ENCODE assay signal across 15 mouse cellular contexts in the genomic region with DNA sequence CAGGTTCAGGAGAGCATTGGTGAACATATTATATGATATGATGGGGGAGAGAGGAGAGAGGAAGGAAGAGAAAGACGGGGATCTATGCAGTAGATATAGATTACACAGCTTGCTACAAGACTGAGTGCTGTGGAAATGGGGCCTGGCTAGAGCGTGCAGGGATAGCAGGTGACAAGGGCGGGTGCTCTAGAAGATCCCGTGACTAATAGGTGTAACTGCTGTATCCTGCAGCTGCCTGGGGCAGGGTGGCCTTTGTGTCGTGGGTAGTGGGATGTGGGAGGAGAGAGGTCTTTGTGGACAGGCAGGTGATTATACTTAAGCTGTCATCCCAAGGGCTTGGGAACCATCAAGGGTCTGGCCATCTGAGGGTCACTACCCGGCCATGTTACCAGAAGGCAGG. TPM values are rescaled to one million over a fixed set of nuclear protein-coding genes. Genes with fewer than 3 reads are reported as not detected.
DNase-seq lines count a peak whose midpoint lies in the region; ATAC-seq and TF ChIP-seq lines count a peak whose summit lies in the region.
"Had no signal": no experiment of that assay in that cellular context is flagged by ENCODE, and none has a peak within 500 bp of the region (broad histone marks: within the 10 kb centered on the region; RNA-seq: fewer than 3 reads in every experiment).

No protein-coding gene starts in this region.

- no peak overlapping the region for H3K4me3 ChIP-seq in embryonic facial prominence, embryonic 13.5 days
- H3K4me3 ChIP-seq in embryonic facial prominence, embryonic 10.5 days, result no peak overlapping the region
- H3K4me3 ChIP-seq in heart, postnatal 0 days (ENCODE audit: low read depth, low read length), result no peak overlapping the region
- H3K4me3 ChIP-seq in CH12.LX (replicated peaks in 1 of 3; ENCODE audit: low read depth in 2 of 3, low read length in 2 of 3, poor library complexity in 1 of 3) (no peak overlapping the region), macrophage (ENCODE audit: inconsistent target) (no peak overlapping the region)
- H3K4me3 ChIP-seq: layer of hippocampus, adult 2 months; neural tube, embryonic 12.5 days had no signal

- TF ChIP-seq RAD21 in CH12.LX (IDR thresholded peaks at IDR 0.05; ENCODE audit: low read depth, low read length), result no peak

- no peak for DNase-seq in embryonic facial prominence, embryonic 10.5 days (ENCODE audit: low spot score)
- DNase-seq in heart, postnatal 0 days (ENCODE audit: low spot score), result no peak
- no peak for DNase-seq in heart, postnatal 14 days
- DNase-seq in CH12.LX (ENCODE audit: extremely low read depth), result no peak
- DNase-seq in left cerebral cortex, postnatal 4 days, result no peak
- no peak for DNase-seq in left cerebral cortex, adult 11 months (ENCODE audit: low spot score)
- DNase-seq: forebrain, postnatal 0 days; right cerebral cortex, postnatal 4 days had no signal

- TF ChIP-seq EP300 in heart, postnatal 0 days (IDR thresholded peaks at IDR 0.05; ENCODE audit: low read depth), result no peak
- no peak for TF ChIP-seq EP300 in CH12.LX (IDR thresholded peaks at IDR 0.05; ENCODE audit: low read length)

- TF ChIP-seq POLR2A in CH12.LX (IDR thresholded peaks at IDR 0.05; ENCODE audit: low read depth, low read length), result no peak

- H3K9ac ChIP-seq in embryonic facial prominence, embryonic 13.5 days, result no peak overlapping the region
- H3K9ac ChIP-seq in heart, postnatal 0 days (replicated peaks; ENCODE audit: low read depth, low read length), result no peak overlapping the region
- H3K9ac ChIP-seq in CH12.LX (ENCODE audit: insufficient read depth, low read depth), result no peak overlapping the region
- H3K9ac ChIP-seq: forebrain, postnatal 0 days; neural tube, embryonic 12.5 days had no signal

- WGBS in embryonic facial prominence, embryonic 13.5 days, result 64% methylated on average over 6 of the region's 6 CpGs
- WGBS in embryonic facial prominence, embryonic 10.5 days, result 77% methylated on average over 6 of the region's 6 CpGs
- 77% methylated on average over 6 of the region's 6 CpGs for WGBS in heart, postnatal 0 days
- WGBS in macrophage (ENCODE audit: missing documents), result 87% methylated on average over 6 of the region's 6 CpGs

- H3K79me2 ChIP-seq in CH12.LX (replicated peaks; ENCODE audit: control insufficient read depth, extremely low read depth, insufficient read depth, poor library complexity, severe bottlenecking) (no peaks in the 10 kb centered on the region), macrophage (ENCODE audit: inconsistent target) (no peaks in the 10 kb centered on the region)

- no peaks in the 10 kb centered on the region for H3K27me3 ChIP-seq in embryonic facial prominence, embryonic 13.5 days
- H3K27me3 ChIP-seq in embryonic facial prominence, embryonic 10.5 days (replicated peaks; ENCODE audit: low read depth, poor library complexity, severe bottlenecking), result no peaks in the 10 kb centered on the region
- H3K27me3 ChIP-seq in heart, postnatal 0 days (ENCODE audit: control insufficient read depth, insufficient read depth, low read length), result no peaks in the 10 kb centered on the region
- no peaks in the 10 kb centered on the region for H3K27me3 ChIP-seq in CH12.LX (replicated peaks)
- H3K27me3 ChIP-seq: megakaryocyte, embryonic 14.5 days; neural tube, embryonic 12.5 days had no signal

- no peak for TF ChIP-seq CTCF in heart, postnatal 0 days (IDR thresholded peaks at IDR 0.05; ENCODE audit: low read depth)
- TF ChIP-seq CTCF in CH12.LX (conservative IDR thresholded peaks at IDR 0.05 in 1 of 2, IDR thresholded peaks at IDR 0.05 in 1 of 2; ENCODE audit: low read depth in 2 of 2, low read length in 2 of 2), result no peak

- H3K9me3 ChIP-seq in embryonic facial prominence, embryonic 13.5 days, result no peaks in the 10 kb centered on the region
- no peaks in the 10 kb centered on the region for H3K9me3 ChIP-seq in embryonic facial prominence, embryonic 10.5 days
- H3K9me3 ChIP-seq in heart, postnatal 0 days (replicated peaks; ENCODE audit: control insufficient read depth, low read length), result no peaks in the 10 kb centered on the region
- no peaks in the 10 kb centered on the region for H3K9me3 ChIP-seq in CH12.LX (replicated peaks; ENCODE audit: low read length)
- H3K9me3 ChIP-seq: megakaryocyte, embryonic 14.5 days; neural tube, embryonic 12.5 days had no signal

- peak overlapping the region; percentile 44; the same call in 1 of the 2 replicates for H3K27ac ChIP-seq in embryonic facial prominence, embryonic 13.5 days
- no peak overlapping the region for H3K27ac ChIP-seq in embryonic facial prominence, embryonic 10.5 days (replicated peaks)
- 0 out of 2 replicates have a peak overlapping the region, but pooled peaks have one; percentile 85 for H3K27ac ChIP-seq in heart, postnatal 0 days (ENCODE audit: low read depth)
- H3K27ac ChIP-seq in CH12.LX (ENCODE audit: insufficient read depth, low read depth), result peak overlapping the region; percentile 75; the same call in 1 of the 2 replicates
- H3K27ac ChIP-seq in macrophage, result peak overlapping the region; percentile 77
- H3K27ac ChIP-seq: neural tube, embryonic 12.5 days had no signal

- no peak overlapping the region for H3K4me2 ChIP-seq in embryonic facial prominence, embryonic 13.5 days
- H3K4me2 ChIP-seq in heart, postnatal 0 days (ENCODE audit: low read depth, low read length), result no peak overlapping the region
- H3K4me2 ChIP-seq in CH12.LX (ENCODE audit: insufficient read depth, low read depth, poor library complexity, severe bottlenecking), result no peak overlapping the region
- H3K4me2 ChIP-seq: liver, embryonic 11.5 days; neural tube, embryonic 12.5 days had no signal

- intact Hi-C loops in heart, postnatal 14 days (cut with DNase I), result no loop called here
- intact Hi-C loops in left cerebral cortex, postnatal 4 days (cut with DNase I), result no loop called here

- in situ Hi-C loops in CH12.LX (cut with MboI; ENCODE audit: low pct_ligation_motif_present, low pct_unique_long_range_greater_than_20kb, low sequenced_read_pairs), result loop anchor here (10.0 kb wide), 1 partner anchor 110 kb away; no protein-coding TSS in a partner anchor

- H3K36me3 ChIP-seq in embryonic facial prominence, embryonic 13.5 days, result no peaks in the 10 kb centered on the region
- H3K36me3 ChIP-seq in embryonic facial prominence, embryonic 10.5 days (replicated peaks), result no peaks in the 10 kb centered on the region
- no peaks in the 10 kb centered on the region for H3K36me3 ChIP-seq in heart, postnatal 0 days (replicated peaks; ENCODE audit: control insufficient read depth, insufficient read depth, low read length)
- H3K36me3 ChIP-seq in CH12.LX (replicated peaks in 1 of 2; ENCODE audit: control insufficient read depth in 1 of 2, insufficient read depth in 1 of 2, low read length in 1 of 2) (no peaks in the 10 kb centered on the region), macrophage (ENCODE audit: inconsistent target) (no peaks in the 10 kb centered on the region)
- H3K36me3 ChIP-seq: neural tube, embryonic 12.5 days had no signal

- ATAC-seq in embryonic facial prominence, embryonic 13.5 days (ENCODE audit: insufficient number of reproducible peaks, insufficient read depth, low FRiP score, low TSS enrichment, low read depth), result no peak
- ATAC-seq in heart, postnatal 0 days (ENCODE audit: insufficient read depth, low read depth), result no peak
- ATAC-seq: midbrain, embryonic 16.5 days had no signal

- dilution Hi-C loops in CH12.LX (cut with MboI; ENCODE audit: extremely low pct_ligation_motif_present, extremely low pct_unique_long_range_greater_than_20kb, low sequenced_read_pairs), result no loop called here

- H3K4me1 ChIP-seq in embryonic facial prominence, embryonic 13.5 days, result peaks cover 14% of the 10 kb centered on the region
- peaks cover 22% of the 10 kb centered on the region for H3K4me1 ChIP-seq in embryonic facial prominence, embryonic 10.5 days
- H3K4me1 ChIP-seq in heart, postnatal 0 days (ENCODE audit: control insufficient read depth, insufficient read depth), result peaks cover 19% of the 10 kb centered on the region
- H3K4me1 ChIP-seq in CH12.LX (ENCODE audit: control insufficient read depth in 1 of 2, insufficient read depth in 2 of 2), result peaks cover 43 to 63% of the 10 kb centered on the region in 2 experiments

RNA-seq across cellular contexts. Expression of a gene that starts 13.4 kb away (rescaled TPM):
- polyA plus RNA-seq in embryonic facial prominence, embryonic 13.5 days (2015; fragmentation: Nextera tagmentation; extraction: Ambion mirVana), result 113 and 122 TPM in 2 replicates
- 130 and 131 TPM in 2 replicates for polyA plus RNA-seq in embryonic facial prominence, embryonic 10.5 days (2016; fragmentation: Nextera tagmentation; extraction: Ambion mirVana)
- 82.7 and 129 TPM in 2 replicates for total RNA-seq in heart, postnatal 0 days (2014; rRNA removed; ENCODE audit: low replicate concordance)
- polyA plus RNA-seq in heart, postnatal 0 days (2015; fragmentation: Nextera tagmentation; extraction: Ambion mirVana), result 86.8 and 90.9 TPM in 2 replicates
- 100 to 1,000 TPM; 120 to 129 TPM for total RNA-seq in heart, postnatal 14 days (2021)
- total RNA-seq in CH12.LX (2012; rRNA removed), result 45.2 and 55.1 TPM in 2 replicates
- 44.4 and 45.6 TPM in 2 replicates for total RNA-seq in CH12.LX (2014; rRNA removed)
- 77.0 and 116 TPM in 2 replicates for polyA plus RNA-seq in CH12.LX (2012; ENCODE audit: insufficient read length, low read depth)
- total RNA-seq in macrophage (2018; cell fraction: chromatin; rRNA removed), result 100 to 1,000 TPM; 209 to 782 (median 387) TPM
- total RNA-seq in macrophage (2018; cell fraction: cytosol; rRNA removed), result 10 to 100 TPM; 52.3 to 86.8 (median 72.7) TPM
- total RNA-seq in macrophage (2018; cell fraction: nucleus; rRNA removed), result 100 to 1,000 TPM in 25 of 26 experiments, 10 to 100 TPM in 1; 84.1 to 254 (median 153) TPM
- polyA plus RNA-seq in macrophage (2018), result 70.3 to 119 TPM (median 70.6 TPM) in 3 replicates
- 100 to 1,000 TPM; 716 to 729 TPM for total RNA-seq in left cerebral cortex, postnatal 4 days (2021)

RNA-seq across cellular contexts. Expression of a gene that starts 32.2 kb away (rescaled TPM):
- 57.1 and 66.0 TPM in 2 replicates for polyA plus RNA-seq in embryonic facial prominence, embryonic 13.5 days (2015; fragmentation: Nextera tagmentation; extraction: Ambion mirVana)
- 56.2 and 56.4 TPM in 2 replicates for polyA plus RNA-seq in embryonic facial prominence, embryonic 10.5 days (2016; fragmentation: Nextera tagmentation; extraction: Ambion mirVana)
- total RNA-seq in heart, postnatal 0 days (2014; rRNA removed; ENCODE audit: low replicate concordance), result 18.5 and 50.7 TPM in 2 replicates
- 56.4 and 58.9 TPM in 2 replicates for polyA plus RNA-seq in heart, postnatal 0 days (2015; fragmentation: Nextera tagmentation; extraction: Ambion mirVana)
- 10 to 100 TPM; 36.9 to 37.0 TPM for total RNA-seq in heart, postnatal 14 days (2021)
- total RNA-seq in CH12.LX (2012; rRNA removed) (38.7 and 43.6 TPM in 2 replicates), CH12.LX (2014; rRNA removed) (35.9 and 36.0 TPM in 2 replicates)
- polyA plus RNA-seq in CH12.LX (2012; ENCODE audit: insufficient read length, low read depth) (49.1 and 49.9 TPM in 2 replicates), macrophage (2018) (25.8 to 45.9 TPM (median 27.0 TPM) in 3 replicates)
- total RNA-seq in macrophage (2018; cell fraction: chromatin; rRNA removed), result 10 to 100 TPM in 19 of 26 experiments, 1 to 10 TPM in 7; 5.3 to 34.1 (median 17.7) TPM
- 10 to 100 TPM; 20.9 to 34.0 (median 27.7) TPM for total RNA-seq in macrophage (2018; cell fraction: cytosol; rRNA removed)
- total RNA-seq in macrophage (2018; cell fraction: nucleus; rRNA removed), result 10 to 100 TPM in 14 of 26 experiments, 1 to 10 TPM in 12; 4.4 to 26.4 (median 12.6) TPM
- total RNA-seq in left cerebral cortex, postnatal 4 days (2021), result 10 to 100 TPM; 27.0 to 33.0 TPM

RNA-seq across cellular contexts. Expression of a gene that starts 32.2 kb away (rescaled TPM):
- polyA plus RNA-seq in embryonic facial prominence, embryonic 13.5 days (2015; fragmentation: Nextera tagmentation; extraction: Ambion mirVana), result 64.5 and 67.3 TPM in 2 replicates
- 50.2 and 58.0 TPM in 2 replicates for polyA plus RNA-seq in embryonic facial prominence, embryonic 10.5 days (2016; fragmentation: Nextera tagmentation; extraction: Ambion mirVana)
- 13.3 and 16.3 TPM in 2 replicates for total RNA-seq in heart, postnatal 0 days (2014; rRNA removed; ENCODE audit: low replicate concordance)
- polyA plus RNA-seq in heart, postnatal 0 days (2015; fragmentation: Nextera tagmentation; extraction: Ambion mirVana), result 32.4 and 34.7 TPM in 2 replicates
- 10 to 100 TPM; 22.6 to 22.7 TPM for total RNA-seq in heart, postnatal 14 days (2021)
- total RNA-seq in CH12.LX (2012; rRNA removed) (24.1 and 26.9 TPM in 2 replicates), CH12.LX (2014; rRNA removed) (25.6 and 27.9 TPM in 2 replicates)
- polyA plus RNA-seq in CH12.LX (2012; ENCODE audit: insufficient read length, low read depth) (27.9 and 29.2 TPM in 2 replicates), macrophage (2018) (17.0 to 24.0 TPM (median 23.4 TPM) in 3 replicates)
- 10 to 100 TPM in 5 of 26 experiments, 1 to 10 TPM in 21; 1.9 to 11.0 (median 6.1) TPM for total RNA-seq in macrophage (2018; cell fraction: chromatin; rRNA removed)
- 10 to 100 TPM; 10.4 to 21.8 (median 16.3) TPM for total RNA-seq in macrophage (2018; cell fraction: cytosol; rRNA removed)
- total RNA-seq in macrophage (2018; cell fraction: nucleus; rRNA removed), result 10 to 100 TPM in 16 of 26 experiments, 1 to 10 TPM in 10; 6.3 to 21.7 (median 11.4) TPM
- total RNA-seq in left cerebral cortex, postnatal 4 days (2021), result 10 to 100 TPM; 42.0 to 43.6 TPM
